Mouse (Mus musculus): ENCODE data around the gene Tent5b.
A peak's percentile ranks its signal among the peaks of the same experiment; 100 is the strongest.

Tent5b gene

GRCm38 (mm10) chr4:133504300-133504699 lies 24.4 kb downstream of the Tent5b start:
- no peak for DNase-seq

GRCm38 (mm10) chr4:133504755-133505485 lies 25.0 kb downstream of the Tent5b start:
- no peak for DNase-seq

- no peak for DNase-seq
Observed at GRCm38 (mm10) chr4:133506573-133506972, 26.6 kb downstream of the Tent5b start.

GRCm38 (mm10) chr4:133508990-133509389 lies 29.1 kb downstream of the Tent5b start:
- no peak for DNase-seq

- DNase-seq, result no peak
Observed at GRCm38 (mm10) chr4:133511050-133511449, 31.1 kb downstream of the Tent5b start.

- peak; percentile 57 for DNase-seq
Observed at GRCm38 (mm10) chr4:133512511-133512910, 32.6 kb downstream of the Tent5b start.

- DNase-seq, result peak; percentile 81
Observed at GRCm38 (mm10) chr4:133512972-133513371, 33.0 kb downstream of the Tent5b start.

- peak; percentile 86 for DNase-seq
Observed at GRCm38 (mm10) chr4:133518601-133519368, 38.9 kb downstream of the Tent5b start, which contains the start of gene Kdf1. Kdf1 (plus strand) TSS chr4:133518963.

GRCm38 (mm10) chr4:133519369-133519665 lies 39.4 kb downstream of the Tent5b start:
- DNase-seq, result no peak

GRCm38 (mm10) chr4:133521502-133521901 lies 41.6 kb downstream of the Tent5b start:
- no peak for DNase-seq

- DNase-seq, result no peak
Observed at GRCm38 (mm10) chr4:133527788-133528187, 47.9 kb downstream of the Tent5b start.

GRCm38 (mm10) chr4:133532777-133533176 lies 52.8 kb downstream of the Tent5b start:
- DNase-seq, result no peak

GRCm38 (mm10) chr4:133536081-133536480 lies 56.1 kb downstream of the Tent5b start:
- DNase-seq, result no peak

GRCm38 (mm10) chr4:133536652-133537051 lies 56.7 kb downstream of the Tent5b start:
- DNase-seq, result no peak

Measured in kidney, adult 11 months (tissue).